In the genomic region with DNA sequence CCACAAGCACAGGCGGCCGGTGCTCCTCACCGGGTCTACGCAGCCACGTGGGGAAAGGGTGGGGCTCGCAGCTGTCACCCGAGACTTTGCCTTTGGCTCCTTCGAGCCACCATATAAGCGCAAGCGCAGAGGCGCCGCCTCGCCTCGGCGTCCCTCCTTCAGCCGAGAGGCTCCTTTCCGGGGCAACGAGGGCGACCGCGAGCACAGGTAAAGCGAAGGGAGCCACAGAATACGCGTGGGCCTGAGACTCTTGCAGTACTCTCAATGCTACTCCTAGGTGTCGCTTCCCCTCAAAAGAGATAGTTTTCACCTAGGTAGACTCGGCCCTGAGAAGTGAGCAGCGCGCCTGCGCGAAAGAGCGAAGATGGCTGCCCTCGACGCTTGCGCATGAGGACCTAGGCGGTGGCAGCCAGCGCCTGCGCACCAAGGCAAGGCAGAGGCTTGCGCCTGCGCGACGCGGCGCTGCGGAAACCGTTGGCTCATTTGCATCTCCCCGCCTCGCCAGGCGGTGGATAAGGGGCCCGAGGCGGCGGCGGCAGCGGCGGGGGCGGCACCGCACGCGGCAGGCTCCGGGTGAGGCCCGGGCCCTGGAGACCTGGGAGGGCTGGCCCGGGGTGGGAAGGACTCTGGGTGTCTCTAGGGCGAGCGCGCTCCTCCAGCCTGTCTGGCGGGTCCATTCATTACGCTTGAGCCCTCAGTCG, we compare ENCODE assay signal across 1 mouse cellular context.
A peak's percentile ranks its signal among the peaks of the same experiment; 100 is the strongest.
TF ChIP-seq lines count a peak whose summit lies in the region.

Sugp2 (plus strand) TSS at position 147 of the 701 bp plus-strand sequence.
Armc6 (minus strand) TSS at position 387 of the 701 bp plus-strand sequence.

TF ChIP-seq in MEL, 35 proteins besides CTCF, POLR2A, EP300 and RAD21 (continued from another document):
- TF ChIP-seq SMC3 (IDR thresholded peaks at IDR 0.05; ENCODE audit: low read depth, low read length) (no peak), E2F4 (IDR thresholded peaks at IDR 0.05; ENCODE audit: borderline replicate concordance, low read depth, low read length) (no peak; the same call in 1 of the 2 replicates), UBTF (IDR thresholded peaks at IDR 0.05; ENCODE audit: borderline replicate concordance, insufficient read depth, low read depth, low read length) (peak; percentile 88; the same call in 1 of the 2 replicates), MXI1 (IDR thresholded peaks at IDR 0.05; ENCODE audit: low read depth, low read length) (peak; percentile 100), TAL1 (IDR thresholded peaks at IDR 0.05; ENCODE audit: low read length) (no peak), NRF1 (IDR thresholded peaks at IDR 0.05; ENCODE audit: insufficient read depth, low read depth, low read length, poor library complexity, severe bottlenecking) (peak; percentile 85), MYC (IDR thresholded peaks at IDR 0.05; ENCODE audit: low read depth, low read length) (peak; percentile 85), MYB (IDR thresholded peaks at IDR 0.05; ENCODE audit: low read depth, low read length) (peak; percentile 82), CHD1 (IDR thresholded peaks at IDR 0.05; ENCODE audit: low read depth, low read length) (no peak), ZKSCAN1 (IDR thresholded peaks at IDR 0.05; ENCODE audit: low read depth, low read length) (no peak)
TF ChIP-seq in MEL: peak in this region for 16.
